Mouse (Mus musculus): Measurements from ENCODE around the gene Snapc4.

Snapc4 gene

DNA sequence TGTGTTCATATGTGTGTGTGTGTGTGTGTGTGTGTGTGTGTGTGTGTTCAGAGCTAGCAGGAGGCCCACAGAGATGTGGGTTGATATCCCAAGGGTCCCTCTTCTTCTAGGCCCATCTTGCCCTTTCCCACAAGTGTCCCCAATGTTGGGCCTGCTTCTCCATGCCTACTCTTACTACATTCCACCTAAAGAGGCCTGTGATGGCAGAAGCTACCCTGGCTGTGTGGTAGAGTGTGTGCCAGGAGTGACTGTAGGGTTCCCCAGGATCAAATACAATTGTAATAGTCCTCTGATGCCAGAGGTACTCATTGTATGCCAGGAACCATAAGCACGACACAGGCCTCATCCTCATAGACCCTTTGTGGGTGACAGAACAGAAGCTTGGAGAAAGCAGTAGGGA lies 67.1 kb downstream of the Snapc4 start:
- DNase-seq (ENCODE audit: low spot score) = no peak

DNA sequence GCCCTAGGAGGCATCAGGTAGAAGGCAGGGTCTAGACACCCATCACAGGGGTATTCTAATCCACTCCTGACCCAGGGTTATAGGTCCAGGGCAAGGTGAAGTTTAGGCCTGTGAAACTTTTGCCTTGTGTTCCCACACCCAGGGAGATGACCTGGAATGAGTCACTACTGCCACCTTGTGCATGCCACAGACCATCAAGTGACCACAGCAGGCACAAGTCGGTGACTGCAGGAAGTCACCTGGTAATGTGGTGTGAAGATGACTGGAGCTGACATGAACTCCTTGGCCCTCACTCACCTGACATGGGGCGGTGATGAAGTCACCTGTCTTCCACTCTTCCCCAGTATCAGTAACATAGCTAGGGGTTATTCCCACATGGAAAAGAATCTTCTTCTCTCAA lies 67.6 kb downstream of the Snapc4 start:
- DNase-seq (ENCODE audit: low spot score) = no peak
